Mouse (Mus musculus) liver, embryonic 13.5 days (tissue): ENCODE measurements around the gene Gm3336. TPM values are rescaled to one million over a fixed set of nuclear protein-coding genes. Genes with fewer than 3 reads are reported as not detected.

ENCODE experiments used
- ATAC-seq: fragments of 200-750 bp; cut with Nextera tagmentation; 2 replicates; pipeline ENCODE4 v1.8.0; 2017; ENCODE audit warnings: low read depth, mild to moderate bottlenecking, moderate number of reproducible peaks, moderate library complexity
- DNase-seq: peaks from one replicate; pipeline ENCODE4 v3.0.0; 2022
- H3K27ac ChIP-seq: fragments of 300-500 bp; sonication (generic); 2 replicates; pipeline ENCODE4 v1.5.1; 2015; ENCODE audit warnings: moderate library complexity, mild to moderate bottlenecking, inconsistent platforms
- H3K27me3 ChIP-seq: fragments of 300-500 bp; sonication (generic); 2 replicates; pipeline ENCODE4 v1.6.1; 2015; ENCODE audit warnings: mild to moderate bottlenecking, inconsistent platforms
- H3K36me3 ChIP-seq: fragments of 300-500 bp; sonication (generic); 2 replicates; pipeline ENCODE4 v1.6.1; 2015; ENCODE audit warnings: mild to moderate bottlenecking, inconsistent platforms
- H3K4me1 ChIP-seq: fragments of 300-500 bp; sonication (generic); replicated peaks from 2 replicates; pipeline ENCODE4 v1.6.1; 2015; ENCODE audit warnings: inconsistent platforms
- H3K4me2 ChIP-seq: fragments of 300-500 bp; sonication (generic); 2 replicates; pipeline ENCODE4 v1.6.1; 2015; ENCODE audit warnings: inconsistent platforms, mild to moderate bottlenecking, moderate library complexity
- H3K4me3 ChIP-seq: fragments of 300-500 bp; sonication (generic); replicated peaks from 2 replicates; pipeline ENCODE4 v1.5.1; 2015; ENCODE audit warnings: mild to moderate bottlenecking, inconsistent platforms
- H3K9ac ChIP-seq: fragments of 300-500 bp; sonication (generic); 2 replicates; pipeline ENCODE4 v1.6.1; 2015; ENCODE audit warnings: mild to moderate bottlenecking, inconsistent platforms
- H3K9me3 ChIP-seq: fragments of 300-500 bp; sonication (generic); replicated peaks from 2 replicates; pipeline ENCODE4 v1.6.1; 2016; ENCODE audit warnings: inconsistent platforms
- WGBS: fragments of 180-500 bp; shearing (Covaris S2); methylation state at CpG from one replicate; pipeline ENCODE4 v1.1.7; 2015; ENCODE audit not compliant: insufficient replicate concordance; 5-methylcytosine and 5-hydroxymethylcytosine counted together
- polyA plus RNA-seq: library from polyadenylated mRNA; unstranded; fragments of >200 nt; fragmentation: Nextera tagmentation; extraction: Ambion mirVana; gene quantifications from 2 replicates; pipeline ENCODE4 v1.2.1, GENCODE M21; 2015

Gene Gm3336
- polyA plus RNA-seq, 1 experiment from 2014 or later, result not detected

- Histone ChIP-seq H3K4me2 (peak overlapping the region; percentile 61; the same call in 1 of the 2 replicates), H3K27ac (peak overlapping the region; percentile 77), H3K9ac (no peak overlapping the region), H3K9me3 (no peaks in the 10 kb centered on the region), H3K4me1 (peaks cover 40% of the 10 kb centered on the region), H3K27me3 (peaks cover 34% of the 10 kb centered on the region), H3K36me3 (peaks cover 9% of the 10 kb centered on the region), H3K4me3 (no peak overlapping the region)
- 24% methylated on average over 11 of the region's 11 CpGs for WGBS
- DNase-seq (no peak), ATAC-seq (no peak)
These were observed 33.8 kb downstream of the Gm3336 start for GRCm38 (mm10) chr8:70752000-70752764.

DNA sequence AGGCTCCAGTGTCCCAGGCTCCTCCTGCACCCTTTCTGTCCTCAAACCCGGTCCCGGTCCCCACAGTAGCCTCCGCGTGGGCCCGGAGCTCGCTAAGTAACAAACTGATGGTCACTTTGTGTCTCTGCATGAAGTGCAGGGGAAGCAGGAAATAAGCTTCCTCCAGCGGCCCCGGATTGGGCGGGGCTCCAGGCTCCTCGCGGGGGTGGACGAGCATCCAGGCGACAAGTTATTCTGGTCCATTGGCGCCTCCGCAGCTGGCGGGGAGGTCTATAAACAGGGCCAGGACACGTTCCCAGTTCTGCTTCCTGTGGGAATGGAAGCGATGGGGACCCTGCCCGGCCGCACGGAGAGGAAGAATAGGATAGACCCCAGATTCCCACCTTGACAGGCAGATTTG, 34.8 kb downstream of the Gm3336 start:
- no peaks in the 10 kb centered on the region for H3K9me3 ChIP-seq
- ATAC-seq (no peak), DNase-seq (peak; percentile 59)
- H3K36me3 ChIP-seq, result peaks cover 16% of the 10 kb centered on the region
- H3K27ac ChIP-seq, result peak overlapping the region; percentile 77
- H3K27me3 ChIP-seq, result peaks cover 25% of the 10 kb centered on the region
- peak overlapping the region; percentile 34 for H3K4me3 ChIP-seq
- H3K4me2 ChIP-seq, result peak overlapping the region; percentile 61
- WGBS, result 6% methylated on average over 21 of the region's 21 CpGs
- peaks cover 40% of the 10 kb centered on the region for H3K4me1 ChIP-seq
- peak overlapping the region; percentile 44 for H3K9ac ChIP-seq

DNA sequence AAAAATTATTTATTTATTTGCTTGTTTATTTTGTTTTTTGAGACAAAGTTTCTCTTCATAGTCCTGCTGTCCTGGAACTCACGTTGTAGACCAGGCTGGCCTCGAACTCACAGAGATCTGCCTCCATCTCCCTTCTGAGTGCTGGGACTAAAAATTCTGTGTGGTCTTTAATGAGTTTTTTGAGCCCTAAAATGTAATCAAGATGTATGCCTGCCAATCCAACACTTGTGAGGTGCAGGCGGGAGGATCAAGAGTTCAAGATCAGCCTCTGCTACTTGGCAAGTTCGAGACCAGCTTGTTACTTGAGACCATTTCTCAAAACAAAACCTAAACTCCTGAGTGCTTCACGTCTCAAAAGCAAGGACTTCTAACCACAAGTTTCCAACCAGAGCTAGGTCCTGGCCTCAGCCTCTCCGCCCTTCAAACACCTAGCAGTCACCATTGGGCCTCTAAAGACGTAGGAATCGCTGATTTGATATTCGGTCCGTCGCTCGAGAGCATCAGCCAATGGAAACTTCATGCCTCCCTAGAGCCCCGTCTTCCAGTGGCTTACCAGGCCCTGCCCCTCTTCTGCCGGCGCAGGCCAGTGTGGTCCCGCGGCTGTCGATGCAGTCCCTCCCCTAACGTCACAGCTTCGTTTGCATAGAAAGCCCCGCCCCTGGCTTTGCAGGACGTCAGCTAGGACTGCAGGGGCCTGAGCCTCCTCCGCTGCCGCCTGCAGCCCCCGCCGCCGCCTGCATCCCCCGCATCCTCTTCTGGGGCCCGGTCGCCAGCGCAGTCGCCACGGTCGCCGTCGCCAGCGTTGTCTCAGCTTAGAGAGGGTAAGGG, 35.9 kb downstream of the Gm3336 start, which contains the start of gene Rab3a:
Rab3a (plus strand) TSS at position 637 of the 828 bp plus-strand sequence.
- Histone ChIP-seq H3K4me1 (peaks cover 48% of the 10 kb centered on the region), H3K36me3 (peaks cover 26% of the 10 kb centered on the region), H3K9me3 (no peaks in the 10 kb centered on the region), H3K4me2 (peak within 1 kb of the TSS; percentile 100), H3K27ac (peak within 1 kb of the TSS; percentile 66), H3K27me3 (peaks cover 14% of the 10 kb centered on the region), H3K9ac (peak within 1 kb of the TSS; percentile 84), H3K4me3 (peak within 1 kb of the TSS; percentile 76)
- ATAC-seq (peak; percentile 98), DNase-seq (peak; percentile 98)
- 7% methylated on average over 37 of the region's 37 CpGs for WGBS

GRCm38 (mm10) chr8:70754871-70755660, 36.7 kb downstream of the Gm3336 start:
- Histone ChIP-seq H3K36me3 (peaks cover 26% of the 10 kb centered on the region), H3K9me3 (no peaks in the 10 kb centered on the region), H3K4me1 (peaks cover 56% of the 10 kb centered on the region), H3K4me3 (peak overlapping the region; percentile 76), H3K9ac (peak overlapping the region; percentile 84), H3K27ac (peak overlapping the region; percentile 66; the same call in 1 of the 2 replicates), H3K4me2 (peak overlapping the region; percentile 100), H3K27me3 (peaks cover 6% of the 10 kb centered on the region; the same call in 1 of the 2 replicates)
- 14% methylated on average over 50 of the region's 50 CpGs for WGBS
- ATAC-seq, result peak; percentile 7
- DNase-seq, result no peak

GRCm38 (mm10) chr8:70755661-70756475, 37.5 kb downstream of the Gm3336 start:
- no peaks in the 10 kb centered on the region for H3K9me3 ChIP-seq
- peak overlapping the region; percentile 84 for H3K9ac ChIP-seq
- ATAC-seq, result no peak
- WGBS, result 80% methylated on average over 24 of the region's 24 CpGs
- DNase-seq, result peak; percentile 0
- peaks cover 26% of the 10 kb centered on the region for H3K36me3 ChIP-seq
- H3K27ac ChIP-seq, result no peak overlapping the region; the same call in 1 of the 2 replicates
- peak overlapping the region; percentile 100 for H3K4me2 ChIP-seq
- peaks cover 61% of the 10 kb centered on the region for H3K4me1 ChIP-seq
- H3K4me3 ChIP-seq, result peak overlapping the region; percentile 76
- no peaks in the 10 kb centered on the region for H3K27me3 ChIP-seq

DNA sequence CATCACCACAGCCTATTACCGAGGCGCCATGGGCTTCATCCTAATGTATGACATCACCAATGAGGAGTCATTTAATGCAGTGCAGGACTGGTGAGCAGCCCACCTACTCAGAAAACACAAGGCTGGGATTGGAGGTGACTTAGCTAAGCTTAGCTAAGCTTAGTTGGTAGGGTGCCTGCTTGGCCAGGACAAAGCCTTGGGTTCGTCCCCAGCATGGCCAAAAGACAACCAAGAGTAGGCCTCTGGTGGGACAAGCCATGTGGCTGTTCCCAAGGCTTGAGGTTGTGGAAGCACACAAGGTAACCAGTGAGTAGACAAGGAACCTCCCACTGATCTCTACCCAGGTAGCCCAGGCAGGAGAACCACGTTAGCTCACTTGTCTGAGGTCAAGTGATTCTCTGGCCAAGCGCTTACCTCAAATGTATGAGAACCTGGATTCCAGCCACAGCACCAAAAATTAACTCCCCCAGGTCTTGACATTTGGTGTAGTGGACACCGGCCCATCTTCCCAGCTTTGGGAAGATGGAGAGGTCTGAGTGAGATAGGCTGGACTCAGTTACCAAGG, 38.2 kb downstream of the Gm3336 start:
- H3K4me2 ChIP-seq, result no peak overlapping the region
- WGBS, result 88% methylated on average over 6 of the region's 6 CpGs
- H3K9me3 ChIP-seq, result no peaks in the 10 kb centered on the region
- no peak overlapping the region for H3K9ac ChIP-seq
- no peak overlapping the region for H3K4me3 ChIP-seq
- ATAC-seq (no peak), DNase-seq (peak; percentile 0)
- peaks cover 26% of the 10 kb centered on the region for H3K36me3 ChIP-seq
- no peaks in the 10 kb centered on the region for H3K27me3 ChIP-seq
- H3K27ac ChIP-seq, result no peak overlapping the region
- peaks cover 66% of the 10 kb centered on the region for H3K4me1 ChIP-seq

- ATAC-seq (no peak), DNase-seq (peak; percentile 32)
- Histone ChIP-seq H3K9me3 (no peaks in the 10 kb centered on the region), H3K4me2 (no peak overlapping the region), H3K4me1 (peaks cover 71% of the 10 kb centered on the region), H3K9ac (no peak overlapping the region), H3K4me3 (no peak overlapping the region), H3K27me3 (no peaks in the 10 kb centered on the region), H3K36me3 (peaks cover 28% of the 10 kb centered on the region), H3K27ac (0 out of 2 replicates have a peak overlapping the region, but pooled peaks have one; percentile 4)
- WGBS, result 76% methylated on average over 22 of the region's 22 CpGs
These were observed 39.4 kb downstream of the Gm3336 start for GRCm38 (mm10) chr8:70757523-70758307.

- Histone ChIP-seq H3K36me3 (peaks cover 32% of the 10 kb centered on the region), H3K4me3 (no peak overlapping the region), H3K27me3 (no peaks in the 10 kb centered on the region), H3K9ac (no peak overlapping the region), H3K4me2 (no peak overlapping the region), H3K9me3 (no peaks in the 10 kb centered on the region), H3K27ac (no peak overlapping the region), H3K4me1 (peaks cover 71% of the 10 kb centered on the region)
- ATAC-seq (no peak), DNase-seq (no peak)
- 88% methylated on average over 7 of the region's 7 CpGs for WGBS
These were observed 39.9 kb downstream of the Gm3336 start for GRCm38 (mm10) chr8:70758308-70758615.

DNA sequence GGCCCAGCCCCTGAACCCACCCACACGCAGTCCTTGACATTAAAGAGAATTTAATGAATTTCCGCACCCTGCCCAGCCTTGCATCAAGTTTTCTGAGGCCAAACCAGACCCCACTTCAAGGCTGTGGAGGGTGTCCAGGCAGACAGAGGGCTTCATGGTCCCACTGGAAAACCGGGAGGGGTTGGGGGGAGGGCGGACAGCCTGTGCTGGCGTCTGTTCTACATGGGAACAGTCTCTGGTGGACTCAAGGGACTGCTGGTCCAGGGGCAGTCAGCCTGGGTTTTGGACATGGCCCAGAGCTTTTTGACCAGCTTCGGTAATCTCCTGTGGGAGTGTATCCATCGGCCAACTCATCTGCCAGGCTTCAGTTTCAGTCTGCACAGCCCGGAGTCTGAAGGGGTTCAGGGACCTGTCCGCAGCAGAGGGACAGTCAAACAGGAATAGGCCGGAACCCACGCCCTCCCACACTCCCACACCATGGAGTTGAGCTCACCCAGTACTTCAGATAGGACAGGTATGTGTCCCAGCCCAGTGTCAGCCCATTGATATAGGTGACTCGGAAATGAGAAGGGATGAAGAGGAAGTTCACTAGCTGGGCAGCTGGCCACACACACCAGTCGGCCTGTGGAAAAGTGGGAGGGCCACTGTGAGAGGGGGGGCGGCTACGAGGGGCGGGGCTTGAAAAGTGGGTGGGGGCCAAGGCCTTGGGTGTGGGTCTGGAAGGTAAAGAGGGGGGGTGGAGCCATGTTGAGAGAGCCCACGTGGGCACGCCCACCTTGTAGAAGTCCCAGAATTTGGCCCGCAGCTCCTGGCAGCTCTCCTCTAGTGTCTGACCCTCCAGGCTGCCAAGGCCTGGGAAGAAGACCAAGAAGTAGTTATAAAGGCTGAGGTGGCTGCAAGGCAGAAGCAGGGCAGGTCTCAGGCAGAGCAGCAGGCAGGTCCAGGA, 40.5 kb downstream of the Gm3336 start:
- Histone ChIP-seq H3K4me2 (peak overlapping the region; percentile 96), H3K9ac (peak overlapping the region; percentile 93)
- DNase-seq, result peak; percentile 1

More for the DNA sequence above, 40.5 kb downstream of the Gm3336 start:
- H3K9me3 ChIP-seq, result no peaks in the 10 kb centered on the region
- peaks cover 71% of the 10 kb centered on the region for H3K4me1 ChIP-seq
- WGBS, result 66% methylated on average over 19 of the region's 19 CpGs
- H3K27ac ChIP-seq, result peak overlapping the region; percentile 95
- peaks cover 32% of the 10 kb centered on the region for H3K36me3 ChIP-seq
- peak overlapping the region; percentile 80 for H3K4me3 ChIP-seq
- ATAC-seq, result no peak
- H3K27me3 ChIP-seq, result no peaks in the 10 kb centered on the region
